Mouse (Mus musculus): Measurements from ENCODE around the gene Neu3.

DNA sequence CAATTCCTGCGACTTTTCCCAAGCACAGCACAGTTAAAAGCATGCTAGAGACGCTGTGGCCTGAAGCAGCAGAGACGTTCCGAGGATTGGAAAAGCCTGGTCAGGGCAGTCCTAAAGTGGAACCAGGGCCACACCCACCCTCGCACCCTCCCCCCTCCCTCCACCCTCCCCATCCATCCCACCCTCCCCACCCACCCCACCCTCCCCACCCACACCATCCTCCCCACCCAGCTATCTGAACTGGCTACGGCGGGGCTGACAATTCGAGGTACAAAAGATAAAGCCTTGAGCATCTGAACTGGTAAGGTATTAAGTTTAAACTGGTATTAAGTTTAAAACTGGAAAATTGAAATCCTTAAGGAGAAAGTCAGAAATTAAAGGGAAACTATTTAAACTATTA is 24.7 kb downstream of the Neu3 start:
- TF ChIP-seq CTCF (IDR thresholded peaks at IDR 0.05; ENCODE audit: low read depth, low read length) (no peak), TAL1 (conservative IDR thresholded peaks at IDR 0.05; ENCODE audit: low read depth, low read length) (no peak)

Measured in G1E (cell line).